Mouse (Mus musculus): ENCODE measurements at regions not wholly inside any gene's neighbourhood (a gene's known extent, or its start where the extent isn't known, plus 50 kb on each side); places are given as distances from the start of the nearest gene placed in this dataset.

DNA sequence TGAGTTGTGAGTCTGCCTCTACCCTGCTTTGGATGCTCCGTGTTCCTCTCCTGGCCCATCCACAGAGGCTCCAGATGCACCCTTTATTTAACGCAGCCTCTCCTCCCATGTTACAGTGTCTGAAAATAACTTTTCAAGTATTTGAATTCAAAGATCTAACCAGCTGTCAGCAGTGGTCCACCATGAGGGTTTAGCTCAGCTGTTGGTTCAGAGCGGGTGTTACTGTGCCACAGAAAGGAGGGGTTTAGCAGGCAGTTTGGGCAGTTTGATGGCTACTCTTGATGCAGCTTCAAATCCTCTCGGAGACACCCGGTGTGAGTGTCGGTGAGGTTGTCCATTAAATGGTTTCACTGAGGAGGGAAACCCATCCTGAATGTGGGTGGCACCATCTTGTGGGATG lies 441.8 kb downstream of the Fgf9 start:
- TF ChIP-seq CTCF (IDR thresholded peaks at IDR 0.05; ENCODE audit: low read depth) (no peak), EP300 (IDR thresholded peaks at IDR 0.05; ENCODE audit: low read depth) (no peak)

All from heart, postnatal 0 days (tissue).